Mouse (Mus musculus) brown adipose tissue, adult 24 weeks (tissue): ENCODE measurements around the gene Igfbp3. TPM values are rescaled to one million over a fixed set of nuclear protein-coding genes. Genes with fewer than 3 reads are reported as not detected.

Experiments used
- H3K27ac ChIP-seq: fragments of 200-500 bp; replicated peaks from 2 replicates; pipeline ENCODE4 v1.5.1; 2012; ENCODE audit warnings: low read depth, mild to moderate bottlenecking, low read length
- H3K4me1 ChIP-seq: fragments of 200-500 bp; 2 replicates; pipeline ENCODE4 v1.6.1; 2012; ENCODE audit warnings: low read length, mixed read lengths; ENCODE audit not compliant: control insufficient read depth, insufficient read depth, insufficient read length
- H3K4me3 ChIP-seq: fragments of 200-500 bp; 2 replicates; pipeline ENCODE4 v1.5.1; 2012; ENCODE audit warnings: low read depth, mild to moderate bottlenecking, low read length, moderate library complexity; ENCODE audit not compliant: insufficient read depth
- polyA plus RNA-seq: library from polyadenylated mRNA; stranded (reverse); fragments of >200 nt; gene quantifications from 2 replicates; pipeline ENCODE4 v1.2.4, GENCODE M21; 2012; ENCODE audit not compliant: missing spikeins, insufficient read depth, insufficient read length

The Igfbp3 gene
- polyA plus RNA-seq = 5.9 and 8.2 TPM in 2 replicates

GRCm38 (mm10) chr11:7213501-7214341, at the start of gene Igfbp3:
Gene Igfbp3, minus strand, starts transcription at chr11:7213923.
- no peak within 1 kb of the TSS for H3K27ac ChIP-seq
- peak within 1 kb of the TSS; percentile 66 for H3K4me3 ChIP-seq
- no peaks in the 10 kb centered on the region for H3K4me1 ChIP-seq

GRCm38 (mm10) chr11:7250870-7251269, 37.1 kb upstream of the Igfbp3 start:
- Histone ChIP-seq H3K27ac (no peak overlapping the region), H3K4me3 (no peak overlapping the region), H3K4me1 (no peaks in the 10 kb centered on the region)

- no peak overlapping the region for H3K27ac ChIP-seq
- H3K4me3 ChIP-seq = no peak overlapping the region
- H3K4me1 ChIP-seq = no peaks in the 10 kb centered on the region
Measured at GRCm38 (mm10) chr11:7250415-7250814, 36.7 kb upstream of the Igfbp3 start.

- no peak overlapping the region for H3K4me3 ChIP-seq
- H3K4me1 ChIP-seq = no peaks in the 10 kb centered on the region
- H3K27ac ChIP-seq = no peak overlapping the region
Measured at GRCm38 (mm10) chr11:7244782-7245181, 31.1 kb upstream of the Igfbp3 start.

GRCm38 (mm10) chr11:7239041-7239740, 25.5 kb upstream of the Igfbp3 start:
- Histone ChIP-seq H3K4me1 (no peaks in the 10 kb centered on the region), H3K27ac (no peak overlapping the region), H3K4me3 (no peak overlapping the region)

GRCm38 (mm10) chr11:7238546-7238945, 24.8 kb upstream of the Igfbp3 start:
- Histone ChIP-seq H3K4me3 (no peak overlapping the region), H3K4me1 (peaks cover 6% of the 10 kb centered on the region; the same call in 1 of the 2 replicates), H3K27ac (no peak overlapping the region)

- H3K27ac ChIP-seq = no peak overlapping the region
- no peak overlapping the region for H3K4me3 ChIP-seq
- H3K4me1 ChIP-seq = peaks cover 6% of the 10 kb centered on the region; the same call in 1 of the 2 replicates
Measured at GRCm38 (mm10) chr11:7237712-7238111, 24.0 kb upstream of the Igfbp3 start.

GRCm38 (mm10) chr11:7236751-7237150, 23.0 kb upstream of the Igfbp3 start:
- H3K4me3 ChIP-seq = no peak overlapping the region
- peaks cover 6% of the 10 kb centered on the region; the same call in 1 of the 2 replicates for H3K4me1 ChIP-seq
- H3K27ac ChIP-seq = no peak overlapping the region

- peaks cover 6% of the 10 kb centered on the region; the same call in 1 of the 2 replicates for H3K4me1 ChIP-seq
Measured at GRCm38 (mm10) chr11:7234981-7235609, 21.4 kb upstream of the Igfbp3 start.

GRCm38 (mm10) chr11:7234436-7234835, 20.7 kb upstream of the Igfbp3 start:
- Histone ChIP-seq H3K4me1 (peaks cover 6% of the 10 kb centered on the region; the same call in 1 of the 2 replicates), H3K27ac (no peak overlapping the region), H3K4me3 (no peak overlapping the region)

More at GRCm38 (mm10) chr11:7234981-7235609, 21.4 kb upstream of the Igfbp3 start:
- no peak overlapping the region for H3K4me3 ChIP-seq
- H3K27ac ChIP-seq = no peak overlapping the region

GRCm38 (mm10) chr11:7233333-7233732, 19.6 kb upstream of the Igfbp3 start:
- Histone ChIP-seq H3K4me1 (peaks cover 6% of the 10 kb centered on the region; the same call in 1 of the 2 replicates), H3K27ac (no peak overlapping the region), H3K4me3 (no peak overlapping the region)

- H3K27ac ChIP-seq = no peak overlapping the region
- peaks cover 6% of the 10 kb centered on the region; the same call in 1 of the 2 replicates for H3K4me1 ChIP-seq
Measured at GRCm38 (mm10) chr11:7231958-7232357, 18.2 kb upstream of the Igfbp3 start.

GRCm38 (mm10) chr11:7230000-7230399, 16.3 kb upstream of the Igfbp3 start:
- Histone ChIP-seq H3K27ac (no peak overlapping the region), H3K4me3 (no peak overlapping the region), H3K4me1 (peaks cover 6% of the 10 kb centered on the region; the same call in 1 of the 2 replicates)

More at GRCm38 (mm10) chr11:7231958-7232357, 18.2 kb upstream of the Igfbp3 start:
- H3K4me3 ChIP-seq = no peak overlapping the region

- Histone ChIP-seq H3K4me1 (no peaks in the 10 kb centered on the region), H3K4me3 (no peak overlapping the region), H3K27ac (no peak overlapping the region)
Measured at GRCm38 (mm10) chr11:7228107-7228506, 14.4 kb upstream of the Igfbp3 start.
